Comparison of ENCODE assay signal across 13 mouse cellular contexts in genomic region chr19:41160388-41160787, GRCm38 (mm10). TPM values are rescaled to one million over a fixed set of nuclear protein-coding genes. Genes with fewer than 3 reads are reported as not detected.
A peak's percentile ranks its signal among the peaks of the same experiment; 100 is the strongest.
DNase-seq lines count a peak whose midpoint lies in the region; ATAC-seq lines count a peak whose summit lies in the region.
"Had no signal": no experiment of that assay in that cellular context is flagged by ENCODE, and none has a peak within 500 bp of the region (broad histone marks: within the 10 kb centered on the region; RNA-seq: fewer than 3 reads in every experiment).

No protein-coding gene starts in this region.

- no peak overlapping the region for H3K9ac ChIP-seq in liver, embryonic 12.5 days
- H3K9ac ChIP-seq: limb, embryonic 12.5 days; neural tube, embryonic 13.5 days had no signal

- H3K9me3 ChIP-seq in liver, embryonic 12.5 days (replicated peaks), result no peaks in the 10 kb centered on the region
- H3K9me3 ChIP-seq: limb, embryonic 12.5 days; neural tube, embryonic 13.5 days had no signal

- no peak overlapping the region for H3K4me2 ChIP-seq in liver, embryonic 12.5 days
- H3K4me2 ChIP-seq: limb, embryonic 12.5 days; neural tube, embryonic 13.5 days had no signal

- intact Hi-C loops in gastrocnemius, postnatal 14 days (cut with DNase I; ENCODE audit: low total_unique reads), result no loop called here

- DNase-seq in R1 (ENCODE audit: low read depth, low spot score), result peak; percentile 12
- DNase-seq in embryo, embryonic 10 days (ENCODE audit: low spot score), result peak; percentile 21
- DNase-seq in gastrocnemius, postnatal 14 days, result peak; percentile 63
- peak; percentile 70 for DNase-seq in heart, postnatal 4 days
- DNase-seq in neural tube, embryonic 10.5 days (ENCODE audit: extremely low spot score, low spot score), result no peak
- no peak for DNase-seq in spleen, postnatal 10 days (ENCODE audit: low spot score in 2 of 2)
- DNase-seq: adrenal gland, postnatal 14 days; right cerebral cortex, postnatal 14 days had no signal

- WGBS in liver, embryonic 12.5 days (ENCODE audit: insufficient replicate concordance), result 55% methylated on average over 14 of the region's 14 CpGs

- H3K36me3 ChIP-seq in liver, embryonic 12.5 days, result no peaks in the 10 kb centered on the region
- H3K36me3 ChIP-seq: limb, embryonic 12.5 days; neural tube, embryonic 13.5 days had no signal

- H3K4me1 ChIP-seq in liver, embryonic 12.5 days, result no peaks in the 10 kb centered on the region
- H3K4me1 ChIP-seq: limb, embryonic 12.5 days had no signal

- no peak overlapping the region for H3K27ac ChIP-seq in liver, embryonic 12.5 days
- H3K27ac ChIP-seq: limb, embryonic 12.5 days; neural tube, embryonic 13.5 days had no signal

- no peak for ATAC-seq in liver, embryonic 12.5 days
- ATAC-seq: inflammation-experienced regulatory T-cells, adult 6 months had no signal

- no peak overlapping the region for H3K4me3 ChIP-seq in liver, embryonic 12.5 days
- H3K4me3 ChIP-seq: limb, embryonic 12.5 days; neural tube, embryonic 13.5 days had no signal

- no peaks in the 10 kb centered on the region for H3K27me3 ChIP-seq in liver, embryonic 12.5 days (replicated peaks)
- H3K27me3 ChIP-seq: limb, embryonic 12.5 days; neural tube, embryonic 13.5 days had no signal

RNA-seq across cellular contexts. Expression of gene Tll2, which starts 46.2 kb away (rescaled TPM):
- under 1 TPM; 0.16 to 0.27 TPM for total RNA-seq in gastrocnemius, postnatal 14 days (2021)
- total RNA-seq in heart, postnatal 4 days (2021), result 1 to 10 TPM; 2.3 to 2.4 TPM
- polyA plus RNA-seq in liver, embryonic 12.5 days (2016; fragmentation: Nextera tagmentation; extraction: Ambion mirVana), result not detected in 2 replicates
- total RNA-seq: adrenal gland, postnatal 14 days; megakaryocyte, adult 5-6 weeks had no signal
- polyA plus RNA-seq: inflammation-experienced regulatory T-cells, adult 6 months had no signal

Comparison
In these comparisons a context has a peak if more than half of its experiments do, and no peak if none do; other contexts are left out.
1. DNase-seq: peak in R1 (single experiment), embryo, embryonic 10 days (single experiment), gastrocnemius, postnatal 14 days (single experiment) and heart, postnatal 4 days (single experiment); none in neural tube, embryonic 10.5 days (single experiment) and spleen, postnatal 10 days (0 of 2).